Mouse (Mus musculus): Measurements from ENCODE around the gene Gnb1. TPM values are rescaled to one million over a fixed set of nuclear protein-coding genes. Genes with fewer than 3 reads are reported as not detected.

The Gnb1 gene
- polyA plus RNA-seq (2015; fragmentation: Nextera tagmentation; extraction: Ambion mirVana): 1,179 and 1,183 TPM in 2 replicates

- Histone ChIP-seq H3K4me1 (peaks cover 57% of the 10 kb centered on the region), H3K4me2 (peak within 1 kb of the TSS; percentile 73), H3K9me3 (no peaks in the 10 kb centered on the region), H3K27ac (peak within 1 kb of the TSS; percentile 92), H3K36me3 (replicated peaks) (no peaks in the 10 kb centered on the region), H3K27me3 (replicated peaks) (no peaks in the 10 kb centered on the region), H3K4me3 (peak within 1 kb of the TSS; percentile 79), H3K9ac (peak within 1 kb of the TSS; percentile 97)
- ATAC-seq (replicated peaks): peak; percentile 80
- WGBS: under 1% methylated on average over 46 of the region's 60 CpGs
Measured at GRCm38 (mm10) chr4:155490990-155491504, at the start of gene Gnb1. Gene Gnb1 (plus strand): TSS chr4:155491361.

DNA sequence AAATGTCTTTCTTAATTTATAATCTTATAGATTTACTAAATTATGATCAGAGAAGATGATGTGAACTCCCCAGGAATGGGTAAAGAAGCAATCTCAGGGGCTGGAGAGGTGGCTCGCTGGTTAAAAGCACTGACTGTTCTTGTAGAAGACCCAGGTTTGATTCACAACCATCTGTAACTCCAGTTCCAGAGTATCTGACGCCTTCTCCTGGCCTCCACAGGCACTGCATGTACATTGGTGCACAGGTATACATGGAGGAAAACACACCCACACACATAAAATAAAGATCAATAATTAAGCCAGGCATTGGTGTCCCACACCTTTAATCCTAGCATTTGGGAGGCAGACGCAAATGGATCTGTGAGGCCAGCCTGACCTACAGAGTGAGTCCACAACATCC, 48.4 kb upstream of the Gnb1 start:
- Histone ChIP-seq H3K9me3 (no peaks in the 10 kb centered on the region), H3K27me3 (replicated peaks) (no peaks in the 10 kb centered on the region), H3K4me1 (no peaks in the 10 kb centered on the region), H3K27ac (no peak overlapping the region), H3K9ac (no peak overlapping the region), H3K4me2 (no peak overlapping the region), H3K4me3 (no peak overlapping the region), H3K36me3 (replicated peaks) (no peaks in the 10 kb centered on the region)
- ATAC-seq (replicated peaks): no peak
- 74% methylated on average over 3 of the region's 3 CpGs for WGBS

GRCm38 (mm10) chr4:155451597-155451996, 39.6 kb upstream of the Gnb1 start:
- Histone ChIP-seq H3K4me3 (no peak overlapping the region), H3K4me2 (no peak overlapping the region), H3K9me3 (no peaks in the 10 kb centered on the region), H3K27me3 (replicated peaks) (no peaks in the 10 kb centered on the region), H3K9ac (no peak overlapping the region), H3K4me1 (no peaks in the 10 kb centered on the region), H3K27ac (no peak overlapping the region), H3K36me3 (replicated peaks) (no peaks in the 10 kb centered on the region)
- WGBS: 30% methylated on average over 10 of the region's 10 CpGs
- ATAC-seq (replicated peaks): no peak

DNA sequence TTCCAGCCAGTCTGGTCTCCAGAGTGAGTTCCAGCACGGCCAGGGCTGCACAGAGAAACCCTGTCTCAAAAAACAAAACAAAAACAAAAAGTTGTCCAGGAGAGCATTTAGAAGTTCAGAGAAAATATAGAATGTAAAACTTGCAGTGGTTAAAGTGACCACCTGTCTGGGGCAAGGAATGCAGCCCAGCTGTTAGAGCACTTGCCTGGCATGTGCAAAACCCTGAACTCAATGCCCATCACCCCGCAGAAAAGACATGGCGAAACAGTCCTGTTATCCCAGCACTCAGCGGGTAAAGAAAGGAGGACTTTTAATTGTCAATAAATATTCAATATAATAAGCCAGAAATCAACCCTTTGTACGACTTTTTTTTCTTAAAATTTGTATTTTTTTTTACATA, 32.6 kb upstream of the Gnb1 start:
- no peak overlapping the region for H3K27ac ChIP-seq
- no peak for ATAC-seq (replicated peaks)

DNA sequence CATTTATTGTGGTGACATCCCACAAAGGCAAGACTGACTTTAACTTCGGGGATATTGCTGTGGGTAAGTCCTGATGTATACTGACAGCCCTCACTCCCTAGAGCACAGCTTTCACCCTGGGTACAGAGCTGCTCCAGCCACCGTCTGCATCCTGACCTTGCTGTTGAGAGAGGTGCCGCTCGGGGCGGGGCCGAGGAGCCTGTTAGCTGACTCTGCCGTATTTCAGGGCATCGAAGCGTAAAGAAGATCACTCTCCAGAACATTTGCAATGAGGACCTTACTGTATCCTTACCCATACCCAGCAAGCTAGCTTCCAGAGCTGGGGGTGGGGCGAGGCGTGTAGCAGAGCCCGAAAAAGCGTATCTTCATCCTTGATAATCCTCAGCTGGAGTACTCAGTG, 28.1 kb upstream of the Gnb1 start:
- no peaks in the 10 kb centered on the region for H3K27me3 ChIP-seq (replicated peaks)
- no peak for ATAC-seq (replicated peaks)
- no peak overlapping the region for H3K4me3 ChIP-seq
- H3K9ac ChIP-seq: no peak overlapping the region
- no peak overlapping the region for H3K4me2 ChIP-seq
- H3K9me3 ChIP-seq: no peaks in the 10 kb centered on the region
- 82% methylated on average over 13 of the region's 13 CpGs for WGBS
- H3K36me3 ChIP-seq (replicated peaks): no peaks in the 10 kb centered on the region
- no peak overlapping the region for H3K27ac ChIP-seq
- H3K4me1 ChIP-seq: no peaks in the 10 kb centered on the region

More for the DNA sequence above, 32.6 kb upstream of the Gnb1 start:
- H3K4me1 ChIP-seq: no peaks in the 10 kb centered on the region
- no peak overlapping the region for H3K9ac ChIP-seq
- no peak overlapping the region for H3K4me3 ChIP-seq
- no peak overlapping the region for H3K4me2 ChIP-seq
- H3K36me3 ChIP-seq (replicated peaks): no peaks in the 10 kb centered on the region
- no peaks in the 10 kb centered on the region for H3K27me3 ChIP-seq (replicated peaks)
- WGBS: 86% methylated on average over 5 of the region's 5 CpGs
- no peaks in the 10 kb centered on the region for H3K9me3 ChIP-seq

DNA sequence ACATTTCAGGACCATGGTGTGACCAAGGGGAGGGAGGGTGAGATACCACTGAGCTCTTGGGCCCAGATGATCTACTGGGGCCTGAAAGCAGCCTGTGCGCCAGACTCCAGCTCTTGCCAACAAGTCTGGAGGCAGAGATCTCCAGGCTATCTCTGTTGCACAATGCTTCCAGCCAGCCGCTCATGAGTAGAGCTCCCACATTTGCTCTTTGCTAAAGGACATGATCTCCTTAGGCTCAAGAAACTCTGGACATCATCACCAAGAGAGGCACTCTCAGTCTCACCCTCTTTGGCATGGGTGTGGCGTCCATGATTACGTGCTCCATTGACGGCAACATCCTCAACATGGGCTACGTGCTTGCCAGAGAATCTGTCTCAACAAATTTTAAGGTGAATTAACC, 27.6 kb upstream of the Gnb1 start:
- no peaks in the 10 kb centered on the region for H3K36me3 ChIP-seq (replicated peaks)
- 84% methylated on average over 6 of the region's 6 CpGs for WGBS
- no peak for ATAC-seq (replicated peaks)
- H3K27ac ChIP-seq: no peak overlapping the region
- H3K4me2 ChIP-seq: no peak overlapping the region
- no peak overlapping the region for H3K9ac ChIP-seq
- H3K9me3 ChIP-seq: no peaks in the 10 kb centered on the region
- no peak overlapping the region for H3K4me3 ChIP-seq
- no peaks in the 10 kb centered on the region for H3K27me3 ChIP-seq (replicated peaks)
- no peaks in the 10 kb centered on the region for H3K4me1 ChIP-seq

DNA sequence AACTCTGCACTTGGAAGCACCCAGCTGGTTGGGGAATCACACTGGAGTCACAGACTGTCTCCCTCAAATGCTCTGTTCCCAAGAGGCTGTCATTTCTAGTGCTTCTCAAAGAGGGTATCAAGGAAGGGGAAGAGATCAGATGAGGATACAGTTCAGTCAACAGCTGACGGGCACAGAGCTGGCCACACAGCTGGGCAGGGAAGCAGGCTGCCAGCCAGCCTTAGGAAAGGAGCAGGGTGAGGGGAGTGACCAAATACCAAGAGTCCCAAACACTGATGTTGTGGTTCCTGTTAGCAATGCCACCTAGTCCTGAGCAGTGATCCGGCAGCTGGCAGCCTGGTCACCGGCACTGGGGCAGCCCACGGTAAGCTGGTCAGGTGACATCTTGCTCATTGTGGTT, 27.1 kb upstream of the Gnb1 start:
- no peaks in the 10 kb centered on the region for H3K9me3 ChIP-seq
- ATAC-seq (replicated peaks): no peak
- H3K4me3 ChIP-seq: no peak overlapping the region
- H3K4me2 ChIP-seq: no peak overlapping the region
- H3K36me3 ChIP-seq (replicated peaks): no peaks in the 10 kb centered on the region
- H3K27ac ChIP-seq: no peak overlapping the region
- 88% methylated on average over 4 of the region's 4 CpGs for WGBS
- no peaks in the 10 kb centered on the region for H3K4me1 ChIP-seq
- no peaks in the 10 kb centered on the region for H3K27me3 ChIP-seq (replicated peaks)
- H3K9ac ChIP-seq: no peak overlapping the region

- Histone ChIP-seq H3K36me3 (replicated peaks) (no peaks in the 10 kb centered on the region), H3K4me2 (no peak overlapping the region), H3K4me3 (no peak overlapping the region), H3K27me3 (replicated peaks) (no peaks in the 10 kb centered on the region), H3K9me3 (no peaks in the 10 kb centered on the region), H3K9ac (no peak overlapping the region), H3K4me1 (no peaks in the 10 kb centered on the region), H3K27ac (no peak overlapping the region)
- WGBS: 84% methylated on average over 6 of the region's 6 CpGs
- ATAC-seq (replicated peaks): no peak
Measured at GRCm38 (mm10) chr4:155465607-155466006, 25.6 kb upstream of the Gnb1 start.

DNA sequence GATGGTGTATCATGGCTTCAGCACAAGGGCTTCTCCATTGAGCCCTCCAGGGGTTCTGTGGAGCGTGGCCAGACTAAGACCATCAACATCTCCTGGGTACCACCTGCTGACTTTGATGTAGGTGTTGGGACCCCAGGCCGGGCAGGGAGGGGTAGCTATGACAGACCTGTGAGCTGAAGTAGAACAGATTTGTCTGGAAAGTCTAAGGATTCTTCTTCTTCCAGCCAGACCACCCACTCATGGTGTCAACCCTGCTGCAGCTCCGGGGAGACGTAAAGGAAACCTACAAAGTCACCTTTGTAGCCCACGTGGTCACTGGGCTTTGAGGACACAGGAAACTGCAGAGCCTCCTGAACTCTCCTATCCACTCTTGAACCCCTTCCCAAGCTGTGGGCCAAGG, 25.1 kb upstream of the Gnb1 start:
- Histone ChIP-seq H3K9me3 (no peaks in the 10 kb centered on the region), H3K4me1 (no peaks in the 10 kb centered on the region), H3K27me3 (replicated peaks) (no peaks in the 10 kb centered on the region), H3K4me2 (no peak overlapping the region), H3K9ac (no peak overlapping the region), H3K27ac (no peak overlapping the region), H3K36me3 (replicated peaks) (no peaks in the 10 kb centered on the region), H3K4me3 (no peak overlapping the region)
- ATAC-seq (replicated peaks): no peak
- WGBS: 88% methylated on average over 5 of the region's 5 CpGs

GRCm38 (mm10) chr4:155467237-155468010, 23.7 kb upstream of the Gnb1 start:
- ATAC-seq (replicated peaks): no peak
- no peaks in the 10 kb centered on the region for H3K36me3 ChIP-seq (replicated peaks)
- WGBS: 83% methylated on average over 13 of the region's 13 CpGs

GRCm38 (mm10) chr4:155468952-155469351, 22.2 kb upstream of the Gnb1 start, which contains the start of gene Tmem52:
Gene Tmem52 (plus strand): TSS chr4:155469114.
- no peak within 1 kb of the TSS for H3K4me3 ChIP-seq
- no peaks in the 10 kb centered on the region for H3K9me3 ChIP-seq
- no peaks in the 10 kb centered on the region for H3K27me3 ChIP-seq (replicated peaks)
- 10% methylated on average over 21 of the region's 21 CpGs for WGBS
- H3K9ac ChIP-seq: no peak within 1 kb of the TSS
- ATAC-seq (replicated peaks): no peak
- no peaks in the 10 kb centered on the region for H3K36me3 ChIP-seq (replicated peaks)
- no peak within 1 kb of the TSS for H3K27ac ChIP-seq
- H3K4me2 ChIP-seq: 0 out of 2 replicates have a peak within 1 kb of the TSS, but pooled peaks have one; percentile 3
- H3K4me1 ChIP-seq: no peaks in the 10 kb centered on the region; the same call in 1 of the 2 replicates

More at GRCm38 (mm10) chr4:155467237-155468010, 23.7 kb upstream of the Gnb1 start:
- Histone ChIP-seq H3K4me1 (no peaks in the 10 kb centered on the region), H3K4me2 (no peak overlapping the region), H3K27me3 (replicated peaks) (no peaks in the 10 kb centered on the region), H3K27ac (no peak overlapping the region), H3K9me3 (no peaks in the 10 kb centered on the region), H3K9ac (no peak overlapping the region), H3K4me3 (no peak overlapping the region)

DNA sequence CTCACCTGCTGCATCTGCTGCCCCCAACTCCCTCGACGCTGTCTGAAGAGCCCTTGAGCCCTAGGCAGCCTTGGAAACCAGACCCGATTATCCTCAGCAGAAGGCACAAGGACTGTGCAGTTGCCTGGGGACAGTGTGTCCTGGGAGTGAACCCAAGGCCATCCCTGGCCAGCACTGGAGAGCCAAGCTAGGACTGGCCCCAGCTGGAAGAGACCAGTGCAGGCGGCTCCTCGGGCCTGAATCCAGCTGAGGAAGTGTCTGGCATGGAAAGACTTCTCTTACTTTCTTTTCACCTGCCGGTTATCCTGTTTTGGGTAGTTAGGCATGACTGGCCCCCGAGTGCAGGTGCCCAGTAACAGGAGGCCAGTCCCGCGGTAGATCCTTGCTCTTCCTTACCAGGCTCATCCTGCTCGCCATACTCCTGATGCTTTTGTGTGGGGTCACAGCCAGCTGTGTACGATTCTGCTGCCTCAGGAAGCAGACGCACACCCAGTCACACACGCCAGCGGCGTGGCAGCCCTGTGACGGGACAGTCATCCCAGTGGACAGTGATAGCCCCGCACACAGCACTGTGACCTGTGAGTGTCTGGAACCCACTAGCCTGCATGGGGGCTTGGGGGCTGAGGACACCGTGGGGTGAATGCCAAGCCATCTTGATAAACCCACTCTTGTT, 21.4 kb upstream of the Gnb1 start:
- ATAC-seq (replicated peaks): no peak

More for the DNA sequence above, 21.4 kb upstream of the Gnb1 start:
- H3K36me3 ChIP-seq (replicated peaks): no peaks in the 10 kb centered on the region
- WGBS: 83% methylated on average over 18 of the region's 18 CpGs
- H3K27ac ChIP-seq: no peak overlapping the region
- no peak overlapping the region for H3K9ac ChIP-seq
- H3K9me3 ChIP-seq: no peaks in the 10 kb centered on the region
- H3K27me3 ChIP-seq (replicated peaks): no peaks in the 10 kb centered on the region
- H3K4me2 ChIP-seq: no peak overlapping the region
- no peaks in the 10 kb centered on the region; the same call in 1 of the 2 replicates for H3K4me1 ChIP-seq
- H3K4me3 ChIP-seq: no peak overlapping the region

Data from midbrain, embryonic 15.5 days (tissue).